Mouse (Mus musculus): Measurements from ENCODE around the gene Eif5b.

GRCm38 (mm10) chr1:38031391-38031790 is 33.6 kb downstream of the Eif5b start:
- TF ChIP-seq CTCF (IDR thresholded peaks at IDR 0.05; ENCODE audit: low read depth) (no peak), EP300 (IDR thresholded peaks at IDR 0.05; ENCODE audit: low read depth) (no peak)

Measured in heart, postnatal 0 days (tissue).